Mouse (Mus musculus) bone marrow, adult 2 months (tissue): ENCODE measurements around the gene Ropn1.

Experiments used
- CTCF ChIP-seq: fragments of 200-500 bp; IDR thresholded peaks from 2 replicates; pipeline ENCODE4 v1.5.1; 2011; ENCODE audit warnings: low read length, control low read depth; ENCODE audit not compliant: control insufficient read depth, insufficient read depth
- POLR2A ChIP-seq: fragments of 200-500 bp; IDR thresholded peaks from 2 replicates; pipeline ENCODE4 v1.6.1; 2011; ENCODE audit warnings: low read depth, mild to moderate bottlenecking, control low read depth, low read length, borderline replicate concordance; ENCODE audit not compliant: control insufficient read depth

DNA sequence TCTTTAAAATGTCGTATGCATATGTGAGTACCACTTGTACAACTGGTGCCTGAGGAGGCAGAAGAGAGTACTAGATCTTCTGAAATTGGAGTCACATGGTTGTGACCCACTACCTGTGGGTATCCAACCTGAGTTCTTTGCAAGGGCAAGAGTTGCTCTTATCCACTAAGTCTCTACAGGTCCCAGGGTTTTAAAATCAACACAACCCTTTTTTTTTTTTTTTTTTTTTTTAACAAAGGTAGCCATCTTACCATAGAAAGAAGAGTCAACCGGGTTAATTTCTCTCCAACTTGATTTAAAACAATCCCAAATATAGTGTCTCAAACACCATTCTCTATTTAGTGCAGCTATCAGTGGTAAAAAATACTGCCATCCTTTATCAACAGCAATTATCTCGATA is 40.2 kb downstream of the Ropn1 start:
- TF ChIP-seq CTCF: no peak
- no peak for TF ChIP-seq POLR2A
